Comparison of ENCODE assay signal across 16 mouse cellular contexts in genomic region chr1:43131591-43131990, GRCm38 (mm10).
"Had no signal": no experiment of that assay in that cellular context is flagged by ENCODE, and none has a peak within 500 bp of the region (broad histone marks: within the 10 kb centered on the region; RNA-seq: fewer than 3 reads in every experiment).

No protein-coding gene starts in this region.

- ATAC-seq: midbrain, embryonic 16.5 days had no signal

- H3K27ac ChIP-seq: kidney, embryonic 15.5 days; limb, embryonic 13.5 days; liver, embryonic 14.5 days; midbrain, embryonic 12.5 days; neural tube, embryonic 13.5 days had no signal

- H3K4me1 ChIP-seq: midbrain, embryonic 12.5 days; neural tube, embryonic 13.5 days had no signal

- DNase-seq: kidney, postnatal 14 days; layer of hippocampus, adult 9-11 months; layer of hippocampus, postnatal 36 days; left cerebral cortex, postnatal 4 days; lung, adult 18-20 months; retina, postnatal 1 day; right cerebral cortex, postnatal 4 days; spleen, adult 18-20 months; thymus, adult 2 months; thymus, postnatal 25 days had no signal

- H3K9ac ChIP-seq: kidney, embryonic 15.5 days; limb, embryonic 13.5 days; liver, embryonic 14.5 days; midbrain, embryonic 12.5 days; neural tube, embryonic 13.5 days had no signal

- H3K27me3 ChIP-seq: kidney, embryonic 15.5 days; limb, embryonic 13.5 days; midbrain, embryonic 12.5 days; neural tube, embryonic 13.5 days had no signal

- H3K4me3 ChIP-seq: kidney, embryonic 15.5 days; limb, embryonic 13.5 days; midbrain, embryonic 12.5 days; neural tube, embryonic 13.5 days had no signal

- H3K9me3 ChIP-seq: kidney, embryonic 15.5 days; limb, embryonic 13.5 days; midbrain, embryonic 12.5 days; neural tube, embryonic 13.5 days had no signal

- H3K36me3 ChIP-seq: midbrain, embryonic 12.5 days had no signal

- H3K4me2 ChIP-seq: kidney, embryonic 15.5 days; limb, embryonic 13.5 days; midbrain, embryonic 12.5 days; neural tube, embryonic 13.5 days had no signal
